Mouse (Mus musculus) forelimb bud, embryonic 11.5 days (tissue): ENCODE measurements around the gene Tll1.

Experiments used
- DNase-seq: peaks from one replicate; pipeline ENCODE4 v3.0.0-alpha.2; 2012; ENCODE audit warnings: low read depth, low spot score

The Tll1 gene

DNA sequence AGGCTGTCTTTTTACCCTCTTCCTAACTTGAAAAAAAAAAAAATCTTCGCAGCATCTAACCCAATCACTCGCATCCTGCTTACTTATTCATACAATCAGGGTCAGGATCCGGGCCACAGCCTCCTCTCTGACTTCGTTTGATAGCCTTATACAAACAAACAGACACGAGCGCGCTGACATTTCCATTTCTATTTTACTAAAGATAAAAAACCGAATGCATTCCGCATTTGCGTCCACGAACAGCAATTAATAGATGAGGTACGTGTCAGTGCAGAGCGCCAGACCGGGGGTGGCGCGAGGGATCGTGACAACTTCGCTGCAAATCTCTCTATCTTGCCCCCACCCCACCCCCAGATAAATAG, at the start of gene Tll1:
Gene Tll1 (minus strand): TSS at position 248 of the 362 bp plus-strand sequence.
- peak; percentile 13 for DNase-seq

DNA sequence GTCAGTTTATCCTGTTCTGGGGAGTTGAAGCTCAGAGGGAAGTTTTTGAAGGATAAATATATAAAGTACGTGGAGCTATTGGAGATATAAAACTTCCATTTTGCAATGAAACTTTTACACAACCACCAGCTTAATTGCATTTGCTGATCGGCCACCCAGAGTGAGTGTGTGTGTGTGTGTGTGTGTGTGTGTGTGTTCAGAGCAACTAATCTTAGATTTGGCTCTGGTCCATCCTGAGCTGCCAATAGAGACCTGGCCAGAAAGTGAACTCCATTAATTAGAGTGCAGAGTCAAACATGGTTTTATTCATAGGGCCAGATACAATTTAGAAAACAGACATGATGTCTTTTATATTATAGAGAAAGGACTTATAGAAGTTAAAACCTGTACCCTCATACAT, 32.6 kb upstream of the Tll1 start:
- DNase-seq = no peak

DNA sequence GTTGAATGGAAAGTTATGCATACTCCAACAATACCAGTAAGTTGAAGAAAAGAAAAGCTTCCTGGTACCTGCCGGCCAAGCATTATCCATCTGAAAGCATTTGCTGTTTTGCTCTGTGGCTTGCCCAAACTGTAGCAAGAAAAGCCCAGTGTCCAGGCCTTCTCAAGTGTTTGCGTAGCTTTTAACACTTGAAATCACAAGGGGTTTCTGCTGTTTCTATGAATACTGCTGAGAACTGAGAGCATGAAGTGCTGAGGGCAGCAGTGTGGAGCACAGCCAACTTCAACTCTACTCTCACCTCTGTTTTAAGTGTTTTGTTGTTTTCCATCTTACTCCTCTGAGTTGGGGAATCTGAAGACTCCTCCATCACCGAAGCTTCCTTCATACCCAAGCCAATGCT, 15.5 kb upstream of the Tll1 start:
- no peak for DNase-seq

DNA sequence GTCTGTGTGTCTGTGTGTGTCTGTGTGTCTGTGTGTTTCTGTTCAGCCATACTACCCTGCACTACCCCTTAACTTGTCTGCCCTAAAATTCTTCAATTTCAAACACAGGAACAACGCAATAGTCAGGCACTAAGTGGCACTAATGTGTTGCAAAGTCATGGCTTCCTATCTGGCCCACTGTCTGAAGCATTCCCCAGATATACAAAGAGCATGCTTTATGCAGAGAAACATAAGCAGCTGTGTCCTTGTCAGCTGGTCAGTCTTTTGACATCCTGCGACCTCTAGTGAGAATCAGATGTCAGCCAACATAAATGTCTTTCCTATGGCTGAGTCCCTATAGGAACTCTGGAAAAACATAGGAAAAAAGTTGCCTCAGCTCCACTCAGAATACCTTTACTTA, 11.6 kb upstream of the Tll1 start:
- DNase-seq = peak; percentile 11

DNA sequence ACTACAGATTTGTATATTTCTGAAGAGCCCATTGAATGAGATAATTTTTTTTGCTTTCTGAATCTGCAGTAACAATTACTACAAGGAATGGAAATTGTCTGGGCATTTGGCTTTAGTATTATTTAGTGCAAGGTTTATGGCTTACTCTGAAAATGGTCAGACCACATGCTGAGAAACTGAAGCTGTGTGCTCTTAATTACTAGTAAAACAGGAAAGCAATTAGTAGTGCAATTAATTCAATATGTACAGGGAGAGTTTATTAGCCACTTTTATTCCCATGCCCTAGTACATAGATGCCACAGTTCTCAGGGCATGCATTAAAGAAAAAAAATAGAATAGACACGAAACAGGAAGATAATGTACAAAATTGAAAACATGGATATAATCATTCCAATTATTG, 10.2 kb upstream of the Tll1 start:
- peak; percentile 45 for DNase-seq

DNA sequence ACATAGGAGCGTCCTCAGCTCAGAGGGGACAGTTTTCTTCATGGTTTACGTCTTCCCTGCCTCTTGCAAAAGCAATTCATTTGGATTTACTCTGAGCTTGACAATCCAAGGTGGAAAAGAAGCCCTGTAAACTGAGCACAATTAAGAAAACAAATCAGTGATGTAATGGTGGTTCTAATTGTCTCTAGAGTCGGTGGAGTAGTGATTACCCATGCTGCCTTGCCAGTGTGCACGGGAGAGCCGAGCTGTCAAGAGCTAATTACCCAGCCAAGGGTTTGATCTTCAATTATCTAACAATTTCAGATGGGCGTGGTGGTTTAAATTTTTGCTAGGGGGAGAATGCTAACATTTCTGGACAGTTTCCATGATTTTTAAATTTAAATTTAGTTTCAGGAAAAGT, 9.3 kb upstream of the Tll1 start:
- peak; percentile 26 for DNase-seq

DNA sequence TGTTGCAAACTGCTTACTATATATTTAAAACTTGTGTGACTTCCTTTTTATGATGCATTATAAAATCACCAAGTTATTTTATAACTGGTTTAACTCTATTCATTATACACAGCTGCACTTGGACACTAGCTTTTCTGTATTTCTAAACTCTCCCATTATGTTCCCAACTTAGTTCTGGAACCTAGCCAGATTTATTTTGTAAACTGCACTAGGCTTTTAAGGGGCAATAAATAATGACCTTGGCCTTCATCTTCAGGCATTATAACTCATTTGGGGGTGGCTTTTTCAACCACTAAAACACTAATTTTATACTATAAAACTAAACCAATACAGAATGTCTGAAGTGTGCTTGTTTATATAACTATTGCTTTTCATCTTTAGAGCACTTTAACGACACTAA, 8.8 kb upstream of the Tll1 start:
- peak; percentile 52 for DNase-seq

DNA sequence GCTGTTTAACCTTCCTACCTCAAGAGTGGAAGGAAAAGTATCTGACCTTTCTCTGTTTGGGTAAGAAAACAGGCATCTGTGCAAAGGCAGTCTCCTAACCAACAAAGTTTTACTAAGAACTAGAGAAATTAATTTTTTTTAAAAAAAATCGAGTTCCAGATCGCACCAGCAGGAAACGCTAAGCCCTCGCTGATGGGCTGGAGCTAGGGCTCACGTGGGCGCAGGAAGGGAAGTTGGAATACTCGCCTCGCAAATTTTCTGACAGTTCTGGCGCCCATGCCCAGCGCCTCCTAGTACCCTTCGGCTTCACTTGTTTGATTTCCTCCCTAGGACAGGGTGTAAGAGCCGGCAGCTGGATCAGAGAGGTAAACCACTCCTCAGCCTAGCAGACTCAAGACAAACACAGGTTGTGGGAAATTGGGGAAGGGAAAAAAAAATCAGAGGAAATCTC, 365 bp upstream of the Tll1 start:
- peak; percentile 43 for DNase-seq

DNA sequence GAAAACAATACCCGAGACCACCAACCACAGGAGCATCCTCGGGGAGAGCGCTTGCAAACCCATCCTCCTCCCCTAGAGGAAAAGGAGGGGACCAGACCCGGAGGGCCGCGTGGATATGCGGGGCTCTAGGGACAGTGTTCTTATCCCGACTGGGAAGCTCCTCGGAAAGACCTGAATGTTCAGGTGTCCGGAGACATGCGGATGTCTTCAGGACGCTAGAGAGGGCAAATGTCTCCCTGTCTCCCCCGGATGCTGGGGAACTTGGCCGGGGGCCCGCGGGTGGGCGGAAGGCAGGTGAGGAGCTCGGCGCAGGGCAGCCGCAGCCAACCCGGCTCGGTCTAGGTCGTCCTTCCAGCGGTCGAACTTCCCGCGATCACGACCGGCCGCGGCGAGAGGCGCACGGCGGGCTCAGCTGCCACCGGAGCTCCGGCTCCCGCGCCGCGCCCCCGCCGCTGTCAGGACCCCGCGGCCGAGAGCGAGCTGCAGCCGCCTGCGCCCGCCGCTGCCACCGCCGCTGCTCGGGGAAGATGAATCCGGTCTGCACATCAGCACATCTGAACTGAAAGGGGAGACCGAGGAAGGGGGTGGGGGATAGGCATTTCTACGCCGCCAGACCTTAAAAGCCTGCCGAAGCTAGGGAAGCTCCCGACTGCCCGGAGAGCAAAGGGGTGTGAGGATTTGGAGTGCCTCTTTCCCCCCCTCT, 599 bp downstream of the Tll1 start:
- peak; percentile 16 for DNase-seq

DNA sequence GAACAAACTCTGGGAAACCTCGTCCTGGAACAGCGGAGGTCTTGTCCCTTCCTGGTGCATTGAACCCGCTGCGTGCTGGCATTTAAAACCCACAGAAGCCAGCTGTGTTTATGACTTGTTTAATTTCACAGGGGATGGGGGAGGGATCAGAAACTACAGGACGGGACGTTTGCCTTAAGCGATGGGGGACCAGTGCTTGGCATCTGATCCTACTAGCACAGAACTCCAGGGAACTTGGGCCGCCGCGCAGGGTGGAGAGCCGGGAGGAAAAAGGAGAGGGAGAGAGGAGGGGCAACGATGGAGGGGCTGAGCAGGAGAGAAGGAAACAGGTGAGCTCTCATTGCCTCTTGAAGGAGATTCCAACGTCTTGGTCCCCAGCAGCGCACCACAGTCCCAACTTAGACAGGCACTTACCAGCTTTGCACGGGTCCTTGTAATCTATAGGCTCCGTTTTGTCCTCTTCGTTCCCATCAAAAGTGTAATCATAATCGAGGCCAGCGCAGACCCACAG, 1.2 kb downstream of the Tll1 start:
- peak; percentile 37 for DNase-seq

DNA sequence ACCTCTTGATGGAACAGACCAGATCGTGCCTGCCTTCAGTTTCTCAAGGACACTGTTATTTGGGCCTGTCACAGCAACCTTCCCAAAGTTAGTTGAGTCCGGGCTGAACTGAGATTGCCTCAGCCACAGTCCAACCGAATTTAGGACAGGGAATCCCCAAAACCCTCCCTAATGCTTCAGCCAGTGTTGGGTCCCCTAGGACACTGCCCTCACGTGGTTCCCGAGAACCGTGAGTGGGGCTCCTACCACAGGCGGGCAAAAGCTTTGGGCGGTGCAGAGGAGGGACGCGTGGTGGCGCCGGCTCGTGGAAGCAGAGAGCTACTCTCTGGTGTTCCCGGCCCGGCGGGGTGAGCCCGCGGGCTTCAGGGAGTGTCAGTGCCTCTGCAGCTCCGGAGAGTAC, 1.9 kb downstream of the Tll1 start:
- peak; percentile 29 for DNase-seq

DNA sequence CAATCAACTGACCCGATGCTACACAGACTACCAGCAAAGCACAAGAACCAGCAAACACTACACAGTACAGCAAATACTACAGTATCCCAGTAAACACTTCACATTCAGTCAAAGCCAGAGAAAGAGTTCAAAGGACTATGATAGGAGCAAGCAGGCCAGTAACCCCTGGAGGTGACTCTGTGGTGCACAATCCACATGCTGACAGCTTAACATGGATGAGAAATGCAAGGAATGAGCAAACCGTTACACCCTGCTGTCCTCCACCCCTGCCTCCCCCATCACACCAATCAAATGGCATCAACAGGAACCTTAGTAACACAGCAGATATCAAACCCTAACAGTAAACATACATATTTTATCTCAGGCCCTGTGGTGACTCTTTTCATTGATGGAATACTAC, 7.7 kb downstream of the Tll1 start:
- DNase-seq = no peak

DNA sequence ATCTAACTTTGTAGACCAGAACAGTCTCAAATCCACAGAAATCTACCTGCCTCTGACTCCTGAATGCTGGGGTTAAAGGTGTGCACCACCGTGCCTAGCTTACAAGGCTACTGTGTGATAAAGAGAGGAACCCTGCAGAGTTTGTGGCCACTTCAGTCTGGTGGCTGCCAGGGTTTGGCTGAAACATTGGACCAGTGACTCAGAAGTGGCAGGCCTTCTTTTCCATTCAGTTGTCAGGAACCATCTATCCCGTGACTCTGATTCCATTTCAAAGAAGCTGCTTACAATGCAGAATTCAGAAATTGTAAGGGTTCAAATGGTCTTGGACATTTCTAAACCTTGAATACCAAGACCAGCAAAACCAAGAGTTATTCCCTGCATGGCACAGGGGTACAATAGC, 12.7 kb downstream of the Tll1 start:
- no peak for DNase-seq

DNA sequence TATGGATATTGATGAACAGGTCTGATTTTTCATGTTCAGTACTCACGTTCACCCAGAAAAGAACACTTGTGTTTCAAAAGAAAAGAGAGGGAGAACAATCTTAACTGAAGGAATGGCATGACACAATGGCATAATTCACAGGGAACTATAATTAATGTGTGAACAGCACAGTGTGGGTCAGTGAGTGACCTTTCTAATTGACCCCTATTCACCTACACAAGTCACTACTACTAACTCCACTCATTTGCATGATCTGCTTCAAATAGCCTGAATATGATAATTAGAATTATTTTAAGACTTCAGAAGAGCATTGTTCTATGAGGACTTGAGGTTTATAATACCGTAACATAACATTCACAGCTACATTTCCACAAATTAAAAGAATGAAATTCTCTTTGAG, 18.2 kb downstream of the Tll1 start:
- no peak for DNase-seq

DNA sequence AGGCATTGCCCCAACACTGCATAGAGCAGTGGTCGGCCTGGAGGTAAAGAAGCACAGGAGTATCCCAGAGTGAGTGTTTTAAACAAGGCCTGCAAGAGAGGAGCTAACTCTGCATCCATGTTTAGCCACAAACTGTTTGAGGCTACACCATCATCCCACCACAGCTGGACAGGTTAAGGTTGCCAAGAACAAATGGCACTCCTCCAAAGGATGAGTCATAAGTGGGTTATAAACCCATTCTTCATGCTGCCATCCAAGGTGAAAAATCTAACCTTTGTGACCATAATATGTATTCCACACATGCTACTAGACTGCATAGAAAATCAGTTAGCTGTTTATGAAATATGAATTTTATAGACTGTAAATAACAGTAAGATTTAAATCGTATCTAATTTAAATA, 29.1 kb downstream of the Tll1 start:
- no peak for DNase-seq

DNA sequence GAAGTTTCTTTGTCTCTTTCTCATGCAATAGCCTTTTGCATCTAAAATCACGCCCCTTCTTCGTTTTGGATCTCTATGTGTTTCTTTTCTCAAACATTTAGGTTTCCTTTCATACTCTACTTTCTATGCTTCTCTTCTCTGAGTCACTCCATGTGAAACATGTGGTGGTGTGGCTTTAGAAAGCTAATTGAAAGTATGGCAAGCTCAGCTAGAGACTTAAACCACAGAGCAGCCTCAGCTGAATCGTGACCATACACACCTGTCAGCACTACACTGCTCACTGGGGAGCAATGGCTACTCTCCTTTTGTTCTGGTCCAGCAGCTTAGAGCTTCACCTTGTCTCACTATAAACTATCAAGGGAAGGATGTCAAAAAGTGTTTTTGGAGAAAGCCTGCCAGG, 31.2 kb downstream of the Tll1 start:
- no peak for DNase-seq

DNA sequence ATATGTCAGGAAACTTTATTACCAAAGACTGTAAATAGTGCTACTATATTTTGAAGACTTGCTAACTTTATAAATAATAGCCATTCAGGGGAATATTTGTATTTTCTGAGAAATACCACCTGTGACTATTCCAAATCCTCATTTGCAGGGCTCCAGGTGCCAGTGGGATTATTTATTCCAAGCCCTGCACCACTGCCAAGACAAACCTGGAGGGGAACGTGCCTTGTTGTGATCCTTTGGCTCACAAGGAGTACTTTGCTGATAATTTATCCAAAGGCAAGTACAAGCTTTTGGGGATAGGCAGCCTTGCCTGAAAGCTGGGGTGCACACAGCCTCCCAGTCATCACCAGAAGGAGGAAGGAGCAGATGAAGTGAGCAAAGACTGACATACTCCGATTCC, 32.3 kb downstream of the Tll1 start:
- DNase-seq = no peak

DNA sequence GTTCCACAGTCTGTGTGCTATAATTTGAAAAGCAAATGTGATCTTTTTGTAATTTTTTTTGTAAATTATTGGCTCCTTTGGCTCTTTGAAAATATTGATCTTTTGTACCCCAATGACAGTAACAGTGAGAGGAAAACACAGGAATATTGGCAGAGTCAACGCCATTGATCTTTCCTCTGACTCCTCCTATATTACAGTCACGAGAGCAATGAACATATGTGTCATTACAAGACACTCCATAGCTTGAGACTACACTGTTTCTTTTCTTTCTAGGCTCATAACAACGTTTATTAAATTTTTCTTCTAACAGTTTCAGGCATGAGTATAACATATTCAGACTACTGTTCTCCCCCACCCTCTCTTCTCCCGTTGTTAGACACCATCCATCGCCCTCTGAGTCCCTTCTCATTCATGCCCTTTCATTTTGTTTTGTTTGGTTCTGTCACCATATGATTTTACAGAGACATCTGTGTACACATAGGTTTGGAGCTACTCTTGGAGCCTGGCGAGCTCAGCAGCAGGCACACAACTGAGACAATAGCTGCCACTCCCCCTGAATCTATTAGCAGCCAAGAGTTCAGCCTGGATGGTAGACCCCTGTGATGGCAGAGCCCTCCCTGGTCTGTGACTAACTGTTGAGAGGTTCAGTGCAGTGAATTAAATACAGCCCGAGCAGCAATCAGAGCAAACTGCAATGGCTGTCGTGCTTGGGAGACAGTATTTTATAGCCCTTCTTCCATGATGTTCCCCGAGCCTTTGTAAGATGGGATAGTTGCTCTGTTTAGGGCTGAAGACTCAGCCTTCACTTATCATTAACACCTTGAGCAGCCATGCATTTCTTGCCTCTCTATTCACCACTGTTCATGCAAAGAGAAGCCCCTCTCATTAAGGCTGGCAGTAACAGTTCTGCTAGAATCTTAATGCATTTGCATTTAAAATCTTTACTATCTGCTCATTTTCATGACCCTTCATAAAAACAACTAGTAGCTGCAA, 52.9 kb downstream of the Tll1 start:
- DNase-seq = no peak

DNA sequence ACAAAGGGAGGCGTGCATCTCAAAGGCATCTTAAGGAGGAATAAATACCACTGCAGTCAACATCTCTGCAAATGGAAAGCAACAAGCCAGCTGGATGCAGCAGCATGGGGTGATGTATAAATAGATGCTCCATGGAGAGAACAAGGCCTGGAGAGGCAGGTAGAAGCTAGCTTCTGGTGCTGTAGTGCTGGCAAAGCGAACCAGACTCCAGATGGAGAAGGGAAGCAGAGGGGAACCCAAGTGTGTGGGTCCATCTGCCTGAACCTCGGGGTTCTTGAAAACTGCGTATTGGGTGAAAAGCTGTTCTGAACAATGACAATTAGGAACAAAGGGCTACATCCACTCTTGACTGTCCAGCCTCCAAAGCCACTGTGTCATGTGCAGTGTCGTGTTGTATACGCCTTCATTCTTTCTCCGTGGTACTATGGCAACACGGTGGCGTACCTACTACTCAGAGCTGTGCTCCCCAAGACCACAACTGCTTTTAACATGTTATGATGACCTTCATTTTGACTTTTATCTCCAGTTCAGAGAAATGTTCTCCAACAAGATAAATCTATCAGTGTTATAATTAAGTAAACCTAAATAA, 53.8 kb downstream of the Tll1 start:
- no peak for DNase-seq

DNA sequence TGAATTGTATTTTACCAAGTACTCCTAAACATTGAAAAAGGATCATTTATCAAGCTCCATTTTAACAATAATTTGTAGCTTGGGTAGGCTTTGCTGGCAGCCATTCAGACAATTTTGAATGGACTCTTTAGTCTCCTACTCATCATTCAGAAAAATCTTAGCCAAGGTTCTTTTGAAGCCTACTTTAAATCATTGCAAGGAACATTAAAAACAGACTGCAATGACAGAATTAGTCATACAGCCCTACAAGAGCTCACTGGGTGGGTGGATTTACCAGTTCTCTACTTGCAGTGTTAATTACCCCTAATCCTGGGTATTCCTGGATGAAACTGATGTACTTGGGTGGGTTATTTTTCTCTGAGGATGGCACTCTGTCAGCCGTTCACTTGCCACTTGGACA, 69.5 kb downstream of the Tll1 start:
- DNase-seq = no peak

DNA sequence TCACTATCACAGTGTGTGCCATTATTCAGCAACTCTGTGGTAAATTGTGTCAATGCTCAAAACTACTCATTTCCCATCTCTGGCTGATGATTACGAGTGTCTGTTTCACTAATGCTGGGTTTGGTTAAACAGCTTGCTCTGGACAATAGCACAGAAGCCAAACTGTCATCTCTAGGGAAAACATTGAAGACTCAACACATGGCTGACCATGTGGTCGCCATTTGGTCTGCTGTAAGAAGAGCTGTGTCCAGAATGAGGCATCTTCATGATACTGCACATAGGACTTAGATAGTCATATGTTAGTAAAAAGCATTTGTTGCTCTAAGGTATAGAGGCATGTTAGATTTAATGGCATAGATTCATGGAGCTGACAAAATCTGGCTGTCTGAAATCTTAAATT, 98.9 kb downstream of the Tll1 start:
- no peak for DNase-seq

DNA sequence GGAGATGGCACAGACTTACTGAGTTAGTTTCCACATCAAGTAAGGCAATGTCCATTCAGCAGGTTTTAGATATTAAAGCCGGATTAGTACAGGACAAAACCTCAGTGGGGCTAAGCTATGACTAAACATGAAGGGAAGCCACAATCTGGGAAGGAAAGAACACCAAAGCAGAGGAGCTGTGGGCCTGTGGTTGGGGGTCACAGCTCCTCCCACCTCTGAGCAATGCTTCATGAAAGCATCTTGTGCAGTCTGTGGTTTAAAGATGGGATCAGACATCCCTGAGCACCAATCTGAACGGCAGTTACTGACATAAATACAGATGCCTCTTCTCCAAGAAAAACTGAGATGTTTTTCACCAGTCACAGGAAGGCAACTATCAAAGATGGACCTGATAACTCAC, 132.7 kb downstream of the Tll1 start:
- DNase-seq = no peak
